Mouse (Mus musculus) neural tube, embryonic 13.5 days (tissue): Measurements from ENCODE around the gene Lgals7. TPM values are rescaled to one million over a fixed set of nuclear protein-coding genes. Genes with fewer than 3 reads are reported as not detected.

Experiments
- ATAC-seq: fragments of 200-750 bp; cut with Nextera tagmentation; 2 replicates; pipeline ENCODE4 v1.8.0; 2017; ENCODE audit warnings: low read depth, mild to moderate bottlenecking, moderate TSS enrichment, moderate library complexity
- H3K27ac ChIP-seq: fragments of 300-500 bp; sonication (generic); replicated peaks from 2 replicates; pipeline ENCODE4 v1.5.1; 2015; ENCODE audit warnings: moderate library complexity, mild to moderate bottlenecking, inconsistent platforms
- H3K27me3 ChIP-seq: fragments of 300-500 bp; sonication (generic); 2 replicates; pipeline ENCODE4 v1.6.1; 2015; ENCODE audit warnings: mild to moderate bottlenecking, inconsistent platforms
- H3K36me3 ChIP-seq: fragments of 300-500 bp; sonication (generic); 2 replicates; pipeline ENCODE4 v1.6.1; 2015; ENCODE audit warnings: mild to moderate bottlenecking, inconsistent platforms
- H3K4me1 ChIP-seq: fragments of 300-500 bp; sonication (generic); replicated peaks from 2 replicates; pipeline ENCODE4 v1.6.1; 2015; ENCODE audit warnings: inconsistent platforms
- H3K4me2 ChIP-seq: fragments of 300-500 bp; sonication (generic); 2 replicates; pipeline ENCODE4 v1.6.1; 2015; ENCODE audit warnings: inconsistent platforms, mild to moderate bottlenecking, moderate library complexity
- H3K4me3 ChIP-seq: fragments of 300-500 bp; sonication (generic); 2 replicates; pipeline ENCODE4 v1.5.1; 2015; ENCODE audit warnings: mild to moderate bottlenecking, inconsistent platforms
- H3K9ac ChIP-seq: fragments of 300-500 bp; sonication (generic); 2 replicates; pipeline ENCODE4 v1.6.1; 2015; ENCODE audit warnings: moderate library complexity, mild to moderate bottlenecking, inconsistent platforms
- H3K9me3 ChIP-seq: fragments of 300-500 bp; sonication (generic); 2 replicates; pipeline ENCODE4 v1.6.1; 2016; ENCODE audit warnings: inconsistent platforms
- WGBS: fragments of 180-500 bp; shearing (Covaris S2); methylation state at CpG from one replicate; pipeline ENCODE4 v1.1.7; 2015; 5-methylcytosine and 5-hydroxymethylcytosine counted together
- polyA plus RNA-seq: library from polyadenylated mRNA; unstranded; fragments of >200 nt; fragmentation: Nextera tagmentation; extraction: Ambion mirVana; gene quantifications from 2 replicates; pipeline ENCODE4 v1.2.1, GENCODE M21; 2015

Gene Lgals7
- polyA plus RNA-seq, 1 experiment from 2014 or later = 6.1 TPM

DNA sequence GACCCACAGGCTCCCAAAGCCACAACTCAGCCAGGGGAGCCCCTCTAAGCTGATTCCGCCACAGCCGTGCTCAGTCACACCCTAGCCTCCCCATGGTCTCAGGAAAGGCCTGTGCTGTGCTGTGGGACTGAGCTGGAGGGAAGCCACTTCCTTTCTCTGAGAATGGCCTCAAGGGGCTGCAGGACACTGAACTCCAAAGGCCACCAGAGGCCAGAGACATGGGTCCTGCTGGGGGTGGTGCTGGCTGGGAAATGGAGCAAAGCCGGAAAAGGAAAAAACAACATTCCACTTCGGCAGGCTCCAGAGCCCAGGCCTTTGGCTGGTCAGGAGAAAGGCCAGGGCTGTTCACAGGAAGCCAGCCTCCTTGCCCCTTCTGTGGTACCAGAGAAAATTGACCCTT, 48.0 kb downstream of the Lgals7 start:
- Histone ChIP-seq H3K27me3 (no peaks in the 10 kb centered on the region), H3K4me2 (no peak overlapping the region), H3K36me3 (peaks cover 99% of the 10 kb centered on the region), H3K9ac (no peak overlapping the region), H3K27ac (0 out of 2 replicates have a peak overlapping the region, but pooled peaks have one; percentile 46), H3K4me1 (no peaks in the 10 kb centered on the region), H3K9me3 (no peaks in the 10 kb centered on the region), H3K4me3 (no peak overlapping the region)
- no peak for ATAC-seq
- WGBS = 72% methylated on average over 4 of the region's 4 CpGs

DNA sequence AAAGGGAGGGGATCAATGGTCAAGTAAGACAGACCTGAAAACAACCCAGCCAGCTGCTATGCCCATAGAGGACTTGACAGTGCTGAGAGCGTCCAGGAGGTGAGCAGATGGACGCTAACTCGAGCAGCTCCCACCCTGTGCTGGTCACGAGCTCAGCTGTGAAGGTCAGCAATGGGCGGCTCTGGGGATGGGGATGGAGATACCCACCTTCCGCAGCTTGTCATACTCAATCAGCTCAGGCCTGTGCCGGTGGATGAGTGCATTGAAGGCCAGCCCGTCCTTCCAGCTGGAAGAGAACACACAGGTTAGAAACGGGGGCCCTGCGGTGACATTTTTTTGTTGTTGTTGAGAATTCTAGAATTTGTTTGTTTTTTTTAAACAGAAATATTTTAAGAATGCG, 49.5 kb downstream of the Lgals7 start:
- H3K36me3 ChIP-seq = peaks cover 98% of the 10 kb centered on the region
- whole genome bisulfite sequencing = 84% methylated on average over 11 of the region's 11 CpGs
- no peak for ATAC-seq

More for the DNA sequence above, 49.5 kb downstream of the Lgals7 start:
- Histone ChIP-seq H3K9ac (no peak overlapping the region), H3K27ac (no peak overlapping the region), H3K4me3 (no peak overlapping the region), H3K4me1 (peaks cover 12% of the 10 kb centered on the region), H3K4me2 (no peak overlapping the region), H3K9me3 (no peaks in the 10 kb centered on the region), H3K27me3 (no peaks in the 10 kb centered on the region)

Other genes with a start within 250 kb of the Lgals7 start
- not detected in 2 replicates for gene Acp7, start 232.5 kb upstream of the Lgals7 start, polyA plus RNA-seq
- 4.8 and 6.5 TPM in 2 replicates for gene Fbxo27, start 171.0 kb upstream of the Lgals7 start, polyA plus RNA-seq
- gene Fbxo17, start 147.0 kb upstream of the Lgals7 start, polyA plus RNA-seq = 6.3 and 7.1 TPM in 2 replicates
- gene Mrps12, start 122.0 kb upstream of the Lgals7 start, polyA plus RNA-seq = 115 and 122 TPM in 2 replicates
- 23.0 and 24.6 TPM in 2 replicates for gene Sars2, start 121.9 kb upstream of the Lgals7 start, polyA plus RNA-seq
- 7.3 and 8.7 TPM in 2 replicates for gene Ccer2, start 107.7 kb upstream of the Lgals7 start, polyA plus RNA-seq
- 101 and 104 TPM in 2 replicates for gene Sirt2, start 97.1 kb upstream of the Lgals7 start, polyA plus RNA-seq
- gene Nfkbib, start 96.3 kb upstream of the Lgals7 start, polyA plus RNA-seq = 63.4 and 67.7 TPM in 2 replicates
- gene Rinl, start 74.9 kb upstream of the Lgals7 start, polyA plus RNA-seq = 1.7 and 2.6 TPM in 2 replicates
- 214 and 237 TPM in 2 replicates for gene Hnrnpl, start 55.3 kb upstream of the Lgals7 start, polyA plus RNA-seq
- gene Ech1, start 38.6 kb upstream of the Lgals7 start, polyA plus RNA-seq = 88.7 and 98.1 TPM in 2 replicates
- gene Lgals4, start 30.0 kb upstream of the Lgals7 start, polyA plus RNA-seq = 5.0 and 6.2 TPM in 2 replicates
- gene Capn12, start 17.6 kb downstream of the Lgals7 start, polyA plus RNA-seq = 0.29 and 0.55 TPM in 2 replicates
- gene Actn4, start 98.5 kb downstream of the Lgals7 start, polyA plus RNA-seq = 142 and 147 TPM in 2 replicates
- gene Eif3k, start 118.0 kb downstream of the Lgals7 start, polyA plus RNA-seq = 352 and 359 TPM in 2 replicates
- 4.1 and 5.3 TPM in 2 replicates for gene Map4k1, start 118.2 kb downstream of the Lgals7 start, polyA plus RNA-seq